Mouse (Mus musculus): ENCODE data around the gene Ooep.

DNA sequence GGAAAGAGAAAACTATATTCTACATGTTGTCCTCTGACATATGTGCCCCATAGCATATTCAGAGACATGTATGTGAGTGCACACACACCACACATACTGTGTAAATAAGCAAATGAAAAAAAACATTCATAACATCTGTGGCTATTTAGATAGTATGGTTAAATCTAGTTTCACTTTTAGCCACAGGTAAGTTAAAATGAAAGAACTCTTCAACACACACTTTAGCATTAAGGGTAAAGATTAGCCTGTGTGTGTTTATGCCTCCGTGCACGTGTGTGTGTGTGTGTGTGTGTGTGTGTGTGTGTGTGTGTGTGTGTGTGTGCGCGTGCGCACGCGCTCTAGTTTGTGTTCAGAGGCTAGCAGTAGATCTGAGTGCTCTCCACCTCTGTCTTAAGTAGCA is 23.1 kb upstream of the Ooep start:
- TF ChIP-seq CTCF (conservative IDR thresholded peaks at IDR 0.05 in 1 of 2, IDR thresholded peaks at IDR 0.05 in 1 of 2; ENCODE audit: low read depth in 2 of 2, low read length in 2 of 2) (no peak), POLR2A (IDR thresholded peaks at IDR 0.05; ENCODE audit: low read depth, low read length) (no peak), NRF1 (IDR thresholded peaks at IDR 0.05; ENCODE audit: low read depth, low read length) (no peak), JUND (conservative IDR thresholded peaks at IDR 0.05; ENCODE audit: low read depth, low read length) (no peak), MAX (IDR thresholded peaks at IDR 0.05; ENCODE audit: low read length) (no peak), ELF1 (IDR thresholded peaks at IDR 0.05; ENCODE audit: low read depth, low read length) (no peak), RCOR1 (conservative IDR thresholded peaks at IDR 0.05; ENCODE audit: low read depth, low read length) (no peak), ZMIZ1 (IDR thresholded peaks at IDR 0.05; ENCODE audit: low read depth, low read length) (no peak), TCF12 (IDR thresholded peaks at IDR 0.05; ENCODE audit: low read depth, low read length) (no peak), E2F4 (IDR thresholded peaks at IDR 0.05; ENCODE audit: insufficient replicate concordance, low read depth, low read length) (no peak), ZKSCAN1 (IDR thresholded peaks at IDR 0.05; ENCODE audit: borderline replicate concordance, low read depth, low read length) (no peak), UBTF (IDR thresholded peaks at IDR 0.05; ENCODE audit: low read depth, low read length) (no peak)

Data from CH12.LX (cell line).